Mouse (Mus musculus): Measurements from ENCODE around the gene Twnk. TPM values are rescaled to one million over a fixed set of nuclear protein-coding genes. Genes with fewer than 3 reads are reported as not detected.
A peak's percentile ranks its signal among the peaks of the same experiment; 100 is the strongest.

Gene Twnk
- polyA plus RNA-seq, 1 experiment from 2014 or later = 28.5 TPM

DNA sequence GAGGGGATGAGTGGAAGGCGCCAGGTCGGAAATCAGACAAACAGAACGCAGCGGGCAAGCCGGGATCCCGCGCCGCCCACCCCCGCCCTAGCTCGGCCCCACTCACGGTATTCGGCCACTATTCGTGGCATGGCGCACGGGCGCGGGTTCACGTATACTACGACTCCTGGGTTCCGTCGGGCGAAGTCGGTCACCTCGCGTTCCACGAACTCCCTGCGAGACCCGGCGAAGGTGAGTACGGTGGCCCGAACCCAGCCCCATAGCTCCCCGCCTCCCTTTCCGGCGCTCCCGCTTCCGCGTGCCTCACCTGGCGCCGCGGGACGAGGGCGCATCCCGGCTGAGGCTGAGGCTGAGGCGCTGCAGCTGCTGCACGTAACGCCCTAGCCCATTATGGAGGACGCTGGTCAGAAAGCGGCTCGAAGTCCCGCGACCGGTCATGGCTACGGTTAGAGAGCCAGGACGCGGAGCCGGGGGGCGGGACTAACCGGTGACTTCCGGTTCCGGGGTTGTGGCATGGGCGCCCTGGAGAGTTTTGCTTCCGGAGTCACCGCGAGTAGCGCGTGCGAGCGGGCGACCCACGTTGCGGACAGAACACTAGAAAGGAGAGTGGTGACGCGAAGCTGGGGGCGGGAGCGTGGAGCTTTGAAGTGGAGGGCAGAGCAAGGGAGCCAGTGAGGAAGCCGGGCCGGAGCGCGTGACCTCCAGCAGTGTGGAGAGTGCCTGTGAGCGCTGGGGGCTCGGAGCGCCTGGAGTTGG, 672 bp downstream of the Twnk start, which contains the start of gene Mrpl43:
Gene Mrpl43, minus strand, starts transcription at position 486 of the 756 bp plus-strand sequence.
- ATAC-seq (ENCODE audit: insufficient number of reproducible peaks, insufficient read depth, low FRiP score, low TSS enrichment, low read depth) = peak; percentile 90
- Histone ChIP-seq H3K9ac (peak within 1 kb of the TSS; percentile 83), H3K9me3 (no peaks in the 10 kb centered on the region), H3K4me1 (peaks cover 28% of the 10 kb centered on the region), H3K4me2 (peak within 1 kb of the TSS; percentile 96), H3K36me3 (peaks cover 65% of the 10 kb centered on the region), H3K27me3 (no peaks in the 10 kb centered on the region), H3K4me3 (peak within 1 kb of the TSS; percentile 95), H3K27ac (peak within 1 kb of the TSS; percentile 86)
- WGBS = under 1% methylated on average over 82 of the region's 82 CpGs

DNA sequence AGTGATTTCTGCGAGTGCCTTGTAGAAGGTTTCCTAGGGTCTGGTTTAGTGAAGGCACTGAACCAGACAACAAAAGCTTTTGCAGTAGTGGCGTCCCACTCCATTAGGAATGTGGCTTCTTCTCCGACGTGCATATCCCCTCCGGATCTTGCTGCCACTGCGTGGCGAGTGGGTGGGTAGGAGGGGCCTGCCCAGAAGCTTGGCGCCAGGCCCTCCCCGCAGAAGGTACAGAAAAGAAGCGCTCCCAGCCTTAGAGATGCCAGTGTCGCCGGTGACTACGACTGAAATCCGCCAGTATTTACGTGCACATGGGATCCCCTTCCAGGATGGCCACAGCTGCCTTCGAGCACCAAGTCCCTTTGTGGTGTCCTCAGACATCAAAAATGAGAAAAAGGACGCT, 1.6 kb downstream of the Twnk start:
- Histone ChIP-seq H3K36me3 (peaks cover 65% of the 10 kb centered on the region), H3K4me3 (peak overlapping the region; percentile 95), H3K4me1 (peaks cover 28% of the 10 kb centered on the region), H3K27me3 (no peaks in the 10 kb centered on the region), H3K9ac (peak overlapping the region; percentile 83), H3K4me2 (peak overlapping the region; percentile 96), H3K27ac (peak overlapping the region; percentile 86), H3K9me3 (no peaks in the 10 kb centered on the region)
- 40% methylated on average over 17 of the region's 17 CpGs for WGBS
- no peak for ATAC-seq (ENCODE audit: insufficient number of reproducible peaks, insufficient read depth, low FRiP score, low TSS enrichment, low read depth)

GRCm38 (mm10) chr19:45007425-45008191, 2.1 kb downstream of the Twnk start:
- Histone ChIP-seq H3K9ac (peak overlapping the region; percentile 83), H3K27me3 (no peaks in the 10 kb centered on the region), H3K27ac (peak overlapping the region; percentile 86), H3K9me3 (no peaks in the 10 kb centered on the region), H3K36me3 (peaks cover 63% of the 10 kb centered on the region), H3K4me3 (peak overlapping the region; percentile 95), H3K4me1 (peaks cover 33% of the 10 kb centered on the region), H3K4me2 (peak overlapping the region; percentile 96)
- WGBS = 93% methylated on average over 20 of the region's 20 CpGs
- no peak for ATAC-seq (ENCODE audit: insufficient number of reproducible peaks, insufficient read depth, low FRiP score, low TSS enrichment, low read depth)

GRCm38 (mm10) chr19:45010646-45011045, 5.2 kb downstream of the Twnk start:
- peaks cover 42% of the 10 kb centered on the region for H3K36me3 ChIP-seq
- 0 out of 2 replicates have a peak overlapping the region, but pooled peaks have one; percentile 32 for H3K9ac ChIP-seq
- H3K9me3 ChIP-seq = no peaks in the 10 kb centered on the region
- H3K27me3 ChIP-seq = no peaks in the 10 kb centered on the region
- no peak overlapping the region for H3K4me3 ChIP-seq
- no peak overlapping the region for H3K27ac ChIP-seq
- peaks cover 49% of the 10 kb centered on the region for H3K4me1 ChIP-seq
- ATAC-seq (ENCODE audit: insufficient number of reproducible peaks, insufficient read depth, low FRiP score, low TSS enrichment, low read depth) = no peak
- 90% methylated on average over 4 of the region's 4 CpGs for WGBS
- H3K4me2 ChIP-seq = no peak overlapping the region

DNA sequence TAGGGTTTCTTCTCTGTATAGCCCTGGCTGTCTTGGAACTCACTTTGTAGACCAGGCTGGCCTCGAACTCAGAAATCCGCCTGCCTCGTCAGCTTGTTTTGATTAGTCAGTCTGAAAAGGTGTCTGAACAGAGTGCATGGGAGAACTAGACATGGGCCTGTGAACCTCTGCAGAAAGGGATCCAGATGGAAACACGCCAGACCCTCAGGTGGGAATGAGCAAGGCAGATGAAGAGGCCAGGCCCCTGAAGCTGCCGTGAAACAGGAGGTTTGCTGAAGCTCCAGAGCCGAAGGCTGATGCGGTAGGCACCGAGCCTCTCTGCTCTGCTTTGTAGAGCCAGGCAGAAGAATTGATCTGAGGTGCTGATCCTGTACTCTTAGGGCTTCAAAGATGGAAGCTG, 6.8 kb downstream of the Twnk start:
- H3K27me3 ChIP-seq = no peaks in the 10 kb centered on the region
- H3K9ac ChIP-seq = peak overlapping the region; percentile 56
- H3K36me3 ChIP-seq = peaks cover 42% of the 10 kb centered on the region
- H3K4me2 ChIP-seq = no peak overlapping the region
- H3K4me1 ChIP-seq = peaks cover 57% of the 10 kb centered on the region
- H3K27ac ChIP-seq = peak overlapping the region; percentile 99
- H3K9me3 ChIP-seq = no peaks in the 10 kb centered on the region
- WGBS = 66% methylated on average over 8 of the region's 8 CpGs
- ATAC-seq (ENCODE audit: insufficient number of reproducible peaks, insufficient read depth, low FRiP score, low TSS enrichment, low read depth) = no peak
- H3K4me3 ChIP-seq = no peak overlapping the region

GRCm38 (mm10) chr19:45012636-45013035, 7.2 kb downstream of the Twnk start:
- Histone ChIP-seq H3K36me3 (peaks cover 42% of the 10 kb centered on the region), H3K27ac (peak overlapping the region; percentile 99), H3K4me2 (no peak overlapping the region), H3K9ac (peak overlapping the region; percentile 56), H3K4me1 (peaks cover 53% of the 10 kb centered on the region), H3K27me3 (no peaks in the 10 kb centered on the region), H3K4me3 (no peak overlapping the region), H3K9me3 (no peaks in the 10 kb centered on the region)
- ATAC-seq (ENCODE audit: insufficient number of reproducible peaks, insufficient read depth, low FRiP score, low TSS enrichment, low read depth) = no peak
- 30% methylated on average over 6 of the region's 6 CpGs for WGBS

DNA sequence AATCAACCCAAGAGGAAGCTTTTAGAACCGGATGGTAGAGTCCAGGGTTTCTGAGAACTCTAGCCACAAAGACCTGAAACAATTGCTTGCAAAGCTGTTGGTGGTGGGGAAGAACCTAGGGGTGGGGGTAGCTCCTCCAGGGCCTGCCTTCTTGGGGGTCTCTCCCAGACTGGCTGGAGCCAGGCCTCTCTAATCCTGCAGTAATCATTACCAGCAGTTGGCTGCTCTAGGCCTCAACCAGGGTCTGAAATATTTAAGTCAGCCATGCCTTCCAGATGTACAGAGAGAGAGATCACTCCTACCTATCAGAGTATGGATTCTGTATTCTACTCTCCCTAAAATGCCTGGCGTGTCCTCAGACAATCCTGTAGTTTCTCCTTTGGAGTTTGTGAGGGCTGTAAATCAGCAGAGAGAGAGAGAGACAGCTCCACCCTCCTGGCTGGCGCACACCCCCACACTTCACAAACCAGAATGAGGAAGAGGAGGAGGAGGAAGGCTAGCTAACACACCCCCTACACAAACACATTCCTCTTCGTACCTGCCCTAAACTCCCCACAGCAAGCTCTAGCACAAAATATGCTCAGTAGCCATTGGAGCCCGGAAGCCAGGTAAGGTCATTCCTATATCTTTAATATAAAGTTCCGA, 8.2 kb downstream of the Twnk start:
- Histone ChIP-seq H3K4me1 (peaks cover 47% of the 10 kb centered on the region), H3K9me3 (no peaks in the 10 kb centered on the region), H3K27me3 (no peaks in the 10 kb centered on the region), H3K27ac (peak overlapping the region; percentile 99), H3K4me2 (peak overlapping the region; percentile 94), H3K9ac (no peak overlapping the region), H3K4me3 (no peak overlapping the region), H3K36me3 (peaks cover 34% of the 10 kb centered on the region)
- no peak for ATAC-seq (ENCODE audit: insufficient number of reproducible peaks, insufficient read depth, low FRiP score, low TSS enrichment, low read depth)
- 30% methylated on average over 6 of the region's 6 CpGs for WGBS

GRCm38 (mm10) chr19:45014335-45014971, 9.0 kb downstream of the Twnk start, which contains the start of gene Lzts2:
TSS of gene Lzts2 (plus strand) at chr19:45014414.
- Histone ChIP-seq H3K4me2 (peak within 1 kb of the TSS; percentile 94), H3K27ac (peak within 1 kb of the TSS; percentile 99), H3K27me3 (no peaks in the 10 kb centered on the region), H3K9ac (peak within 1 kb of the TSS; percentile 77), H3K4me1 (peaks cover 54% of the 10 kb centered on the region), H3K36me3 (peaks cover 28% of the 10 kb centered on the region), H3K9me3 (no peaks in the 10 kb centered on the region), H3K4me3 (peak within 1 kb of the TSS; percentile 71)
- ATAC-seq (ENCODE audit: insufficient number of reproducible peaks, insufficient read depth, low FRiP score, low TSS enrichment, low read depth) = no peak
- WGBS = 3% methylated on average over 10 of the region's 10 CpGs

GRCm38 (mm10) chr19:45014981-45015402, 9.5 kb downstream of the Twnk start:
- Histone ChIP-seq H3K4me1 (peaks cover 59% of the 10 kb centered on the region), H3K36me3 (peaks cover 24% of the 10 kb centered on the region), H3K4me2 (peak overlapping the region; percentile 94), H3K9ac (peak overlapping the region; percentile 77), H3K9me3 (no peaks in the 10 kb centered on the region), H3K27ac (peak overlapping the region; percentile 99), H3K27me3 (no peaks in the 10 kb centered on the region), H3K4me3 (peak overlapping the region; percentile 71)
- WGBS = 0% methylated on average over 25 of the region's 25 CpGs
- 0 out of 2 replicates have a peak, but pooled peaks have one; percentile 5 for ATAC-seq (ENCODE audit: insufficient number of reproducible peaks, insufficient read depth, low FRiP score, low TSS enrichment, low read depth)

GRCm38 (mm10) chr19:45015518-45016281, 10.2 kb downstream of the Twnk start:
- H3K27ac ChIP-seq = peak overlapping the region; percentile 99
- no peaks in the 10 kb centered on the region for H3K9me3 ChIP-seq
- H3K4me3 ChIP-seq = peak overlapping the region; percentile 71
- 0 out of 2 replicates have a peak, but pooled peaks have one; percentile 5 for ATAC-seq (ENCODE audit: insufficient number of reproducible peaks, insufficient read depth, low FRiP score, low TSS enrichment, low read depth)
- H3K27me3 ChIP-seq = no peaks in the 10 kb centered on the region
- under 1% methylated on average over 34 of the region's 34 CpGs for WGBS
- peak overlapping the region; percentile 94 for H3K4me2 ChIP-seq
- H3K4me1 ChIP-seq = peaks cover 66% of the 10 kb centered on the region
- peaks cover 17% of the 10 kb centered on the region for H3K36me3 ChIP-seq
- peak overlapping the region; percentile 77 for H3K9ac ChIP-seq

Data from embryonic facial prominence, embryonic 13.5 days (tissue).